Mouse (Mus musculus): ENCODE measurements at regions not wholly inside any gene's neighbourhood (a gene's known extent, or its start where the extent isn't known, plus 50 kb on each side); places are given as distances from the start of the nearest gene placed in this dataset.
A peak's percentile ranks its signal among the peaks of the same experiment; 100 is the strongest.

DNA sequence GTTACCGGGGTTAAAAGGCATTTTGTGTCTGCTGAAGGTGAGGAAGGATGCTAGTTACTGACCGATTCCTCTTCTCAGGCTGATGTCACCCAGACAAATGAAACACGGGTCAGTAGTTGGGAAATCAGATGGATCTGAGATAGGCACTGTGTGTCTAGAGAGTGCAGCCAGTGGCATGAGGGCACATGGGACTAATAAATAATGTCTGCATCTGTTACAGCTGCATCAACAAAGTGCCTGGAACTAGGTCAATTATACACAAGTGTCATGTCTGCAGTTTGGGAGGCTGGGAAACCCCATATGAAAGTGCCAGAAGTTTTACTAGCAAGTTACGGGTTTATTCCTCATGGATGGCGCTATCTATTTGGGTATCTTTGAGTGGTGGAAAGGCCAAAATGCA, 68.8 kb downstream of the Cxcl12 start:
- DNase-seq (ENCODE audit: low spot score in 2 of 2) = no peak

DNA sequence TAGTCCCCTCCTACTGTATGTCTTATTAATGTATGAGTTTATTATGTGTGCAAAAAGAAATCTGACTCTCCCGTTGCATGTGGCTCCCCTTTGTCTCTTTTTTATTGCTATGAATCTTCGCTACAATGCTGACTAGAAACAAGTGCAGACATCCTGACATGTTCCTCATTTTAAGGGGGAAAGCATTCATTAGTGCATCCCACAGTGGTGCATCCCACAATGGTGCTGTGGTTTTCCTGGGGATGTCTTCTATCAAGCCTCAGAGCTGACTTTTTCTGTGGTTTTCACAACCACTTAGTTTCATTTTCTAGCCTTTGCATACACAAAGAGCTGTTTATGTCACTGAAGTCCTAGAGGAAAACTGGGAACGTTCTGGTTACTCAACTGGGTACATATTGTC, 72.9 kb downstream of the Cxcl12 start:
- DNase-seq (ENCODE audit: low spot score in 2 of 2) = no peak

DNA sequence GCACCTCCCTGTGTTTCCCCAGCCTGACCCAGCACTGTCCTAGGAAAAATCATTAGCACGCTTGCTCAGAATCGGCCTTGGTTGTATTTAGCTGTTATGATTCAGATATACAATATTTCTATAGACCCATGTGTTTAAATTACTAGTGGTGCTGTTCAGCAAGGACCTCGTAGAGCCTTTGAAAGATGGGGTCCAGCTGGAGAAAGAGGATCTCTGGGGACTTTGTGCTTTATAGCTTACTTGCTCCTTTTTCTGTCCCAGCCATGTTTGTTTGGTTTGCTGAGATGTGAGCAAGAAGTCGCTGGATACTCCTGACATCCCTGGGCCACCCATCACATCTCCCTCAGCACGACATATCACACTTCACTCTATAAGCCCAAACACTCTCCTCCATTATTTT, 77.1 kb downstream of the Cxcl12 start:
- DNase-seq (ENCODE audit: low spot score in 2 of 2) = no peak

DNA sequence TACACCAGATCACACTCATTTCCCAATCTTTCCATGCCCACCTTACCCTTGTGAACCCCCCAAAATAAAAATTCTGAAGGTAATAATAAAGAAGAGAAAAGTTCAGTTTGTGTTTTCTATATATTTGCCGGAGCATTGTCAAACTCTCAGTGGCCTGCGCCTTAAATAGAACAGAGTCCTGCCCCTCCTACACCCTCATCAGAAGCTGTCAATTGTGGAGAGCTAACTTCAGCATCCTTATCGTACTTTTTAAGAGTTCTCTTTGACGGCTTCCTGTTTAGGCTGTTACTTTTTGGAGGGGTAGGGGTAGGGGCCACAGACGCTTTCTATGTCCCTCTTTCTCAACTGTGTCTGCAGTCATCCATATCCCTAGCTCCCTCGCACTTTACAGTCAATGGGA, 77.5 kb downstream of the Cxcl12 start:
- no peak for DNase-seq (ENCODE audit: low spot score in 2 of 2)

DNA sequence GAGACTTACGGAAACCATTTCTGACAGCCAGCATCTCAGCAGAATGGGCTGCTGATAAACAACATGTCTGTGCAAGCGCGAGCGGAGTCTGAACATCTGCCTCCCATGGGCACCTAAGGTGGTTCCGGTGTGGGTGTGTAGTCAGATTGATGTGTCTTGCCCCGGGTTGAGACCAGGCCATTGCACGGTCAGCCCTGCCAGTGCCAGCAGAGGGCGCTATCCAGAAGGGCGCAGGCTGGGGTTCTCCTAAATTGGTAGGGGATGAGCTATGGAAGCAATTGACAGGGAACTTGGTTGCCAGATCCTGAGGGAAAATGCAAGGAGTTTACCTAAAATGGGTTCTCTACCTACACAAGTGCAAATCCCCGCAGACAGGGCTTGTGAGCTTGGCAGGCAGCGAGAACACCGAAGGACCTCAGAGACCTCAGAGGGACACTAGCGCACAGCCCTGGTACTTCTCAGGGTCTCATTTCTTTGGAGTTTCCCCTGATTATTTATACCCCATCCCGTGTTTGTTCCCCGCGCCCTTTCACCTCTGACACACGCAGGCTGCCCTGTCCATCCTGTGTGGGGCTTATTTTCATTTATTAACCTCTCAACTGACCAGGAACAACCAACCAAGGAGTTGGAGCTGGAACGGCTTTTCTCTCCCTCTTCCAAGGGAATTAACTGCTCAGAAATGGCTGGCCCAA, 81.0 kb downstream of the Cxcl12 start:
- DNase-seq (ENCODE audit: low spot score in 2 of 2) = peak in 1 of 2 experiments; percentile 73

DNA sequence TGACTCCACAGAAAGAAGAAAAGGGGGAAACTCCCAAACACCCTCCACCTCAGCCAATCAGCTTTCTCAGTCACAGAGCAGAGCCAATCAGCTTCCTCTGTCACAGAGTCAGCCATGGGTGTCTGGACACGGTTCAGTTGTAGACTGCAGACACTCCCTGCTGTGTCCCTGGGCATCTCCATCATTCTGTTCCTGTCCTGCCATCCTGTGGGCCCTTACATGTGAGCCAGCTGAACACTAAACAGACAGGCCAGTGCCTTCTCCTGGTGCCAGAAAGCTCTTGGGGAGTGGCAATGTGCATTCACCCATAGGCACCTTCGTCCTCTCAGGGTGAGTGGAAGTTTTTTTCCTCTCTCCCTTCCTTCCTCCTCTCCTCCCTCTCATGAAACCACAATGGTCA, 81.7 kb downstream of the Cxcl12 start:
- DNase-seq (ENCODE audit: low spot score in 2 of 2) = no peak

DNA sequence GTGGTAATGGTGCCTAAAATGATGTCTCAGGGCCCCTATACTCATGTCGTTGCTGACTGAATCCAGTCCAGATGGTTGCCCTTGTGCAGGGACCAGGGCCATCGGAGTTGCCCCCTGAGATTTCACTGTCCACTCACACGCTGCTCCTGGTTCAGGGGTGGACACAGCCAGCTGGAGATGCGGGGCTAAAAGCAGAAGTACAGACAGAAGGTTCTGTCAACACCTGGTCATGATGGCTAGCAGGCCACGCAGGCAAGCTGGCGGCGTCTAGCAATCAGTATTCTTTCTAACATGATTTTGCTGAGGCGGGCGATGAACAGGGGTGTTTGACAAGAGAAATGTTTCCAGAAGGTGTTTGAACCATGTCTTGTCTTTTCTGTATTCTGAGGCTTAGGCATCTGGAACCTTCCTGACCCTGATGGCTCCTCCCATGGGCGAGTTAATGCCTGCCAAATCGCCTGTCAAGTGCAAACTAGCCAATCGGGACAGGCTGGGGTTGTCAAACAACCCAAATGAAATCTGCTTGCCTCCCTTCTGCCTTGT, 83.1 kb downstream of the Cxcl12 start:
- no peak for DNase-seq (ENCODE audit: low spot score in 2 of 2)

DNA sequence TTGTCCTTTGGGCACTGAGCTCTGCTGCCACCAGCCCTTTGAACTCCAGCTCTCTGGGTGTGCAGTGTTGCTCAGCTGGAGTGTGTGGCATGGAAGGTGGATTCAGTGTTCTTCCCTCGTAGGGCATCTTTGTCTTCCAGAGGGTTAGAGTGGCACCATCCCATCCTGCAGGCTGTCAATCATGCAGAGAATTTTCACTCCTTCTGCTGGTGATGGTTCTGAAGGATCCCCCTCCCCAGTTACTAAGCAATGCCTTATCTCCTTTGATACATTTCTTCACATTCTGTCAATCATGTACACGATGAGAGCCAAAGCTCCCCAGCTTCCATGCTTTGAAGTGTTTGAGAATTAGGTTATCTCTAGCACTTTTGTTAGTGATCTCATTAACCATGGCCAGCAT, 84.0 kb downstream of the Cxcl12 start:
- no peak for DNase-seq (ENCODE audit: low spot score in 2 of 2)

DNA sequence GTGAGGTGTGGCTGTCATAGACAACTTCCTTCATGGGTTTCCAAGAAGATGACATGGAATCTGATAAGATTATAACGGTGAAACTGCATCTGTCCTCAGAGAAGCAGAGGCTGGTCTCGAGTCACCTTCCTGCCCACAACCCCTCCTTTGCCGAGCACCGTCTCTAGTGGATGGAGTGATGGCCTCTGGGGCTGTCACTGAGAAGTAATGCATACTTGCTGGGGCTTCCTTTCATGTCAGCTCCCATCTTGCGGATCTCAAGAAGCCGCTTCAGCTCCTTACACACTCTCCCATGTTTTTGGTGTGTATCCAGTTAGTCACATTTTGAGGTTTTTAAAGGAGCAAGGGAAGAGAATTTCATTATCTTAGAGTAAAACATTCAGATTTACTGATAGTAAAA, 84.7 kb downstream of the Cxcl12 start:
- DNase-seq (ENCODE audit: low spot score in 2 of 2) = no peak

DNA sequence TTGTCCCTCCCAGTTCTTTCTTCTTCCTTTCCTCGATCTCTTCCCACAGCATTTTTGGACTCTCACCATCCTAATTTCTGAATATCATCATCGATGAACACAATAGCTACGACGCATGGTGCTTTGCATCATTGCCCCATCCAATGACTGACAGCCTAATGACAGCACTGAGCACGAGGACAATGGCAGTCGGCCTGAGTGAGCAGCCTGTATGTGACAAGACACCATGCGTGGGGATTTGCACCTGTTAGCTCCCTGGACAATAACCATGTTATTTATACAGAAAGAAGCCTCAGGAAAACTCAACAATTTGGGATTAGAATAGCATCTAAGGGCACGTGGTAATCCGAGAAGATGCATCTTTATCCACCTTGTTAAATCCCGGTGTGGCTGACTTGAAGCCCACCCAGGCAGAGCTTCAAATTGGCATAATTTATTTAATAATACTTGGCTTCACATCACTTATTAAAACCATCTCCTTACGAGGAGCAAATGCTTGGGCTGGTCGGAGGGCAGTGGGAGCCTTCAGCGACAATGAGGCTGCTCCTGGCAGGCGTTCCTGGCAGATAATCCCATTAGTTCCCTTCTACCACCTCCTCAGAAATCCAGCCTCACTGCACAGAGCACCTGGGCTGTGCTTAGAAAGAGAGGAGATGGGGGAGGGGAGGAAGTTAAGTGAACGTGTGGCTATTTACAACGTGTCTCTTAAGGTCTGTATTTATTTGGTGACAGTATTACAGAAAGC, 85.4 kb downstream of the Cxcl12 start:
- DNase-seq (ENCODE audit: low spot score in 2 of 2) = no peak

DNA sequence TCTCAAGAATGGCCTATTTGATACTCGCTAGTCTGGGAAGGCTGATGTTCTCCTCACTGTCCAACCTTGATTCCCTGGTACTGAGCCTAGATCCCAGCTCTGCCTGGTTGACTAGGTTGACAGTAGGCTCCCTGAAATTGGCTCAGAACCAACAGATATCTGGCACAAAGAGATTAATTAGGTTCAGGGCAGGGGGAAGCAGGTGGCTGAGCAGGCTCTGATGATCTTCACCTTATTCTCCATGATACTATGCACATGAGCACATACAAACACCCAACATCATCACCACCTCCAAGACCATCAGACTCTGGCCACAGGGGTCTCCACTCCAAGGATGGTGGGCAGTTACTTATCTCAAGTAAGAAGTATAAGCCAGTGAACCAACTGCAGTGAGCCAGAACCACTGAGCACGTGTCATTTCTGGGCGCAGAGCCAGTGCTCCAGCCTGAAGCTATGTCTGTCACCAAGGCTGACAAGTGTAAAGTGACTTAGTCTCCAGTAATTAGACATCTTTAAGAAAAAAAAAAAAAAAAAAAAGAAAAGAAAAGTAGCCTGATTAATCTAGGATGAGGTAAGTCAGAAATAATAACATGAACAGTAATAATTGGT, 86.4 kb downstream of the Cxcl12 start:
- DNase-seq (ENCODE audit: low spot score in 2 of 2) = no peak

DNA sequence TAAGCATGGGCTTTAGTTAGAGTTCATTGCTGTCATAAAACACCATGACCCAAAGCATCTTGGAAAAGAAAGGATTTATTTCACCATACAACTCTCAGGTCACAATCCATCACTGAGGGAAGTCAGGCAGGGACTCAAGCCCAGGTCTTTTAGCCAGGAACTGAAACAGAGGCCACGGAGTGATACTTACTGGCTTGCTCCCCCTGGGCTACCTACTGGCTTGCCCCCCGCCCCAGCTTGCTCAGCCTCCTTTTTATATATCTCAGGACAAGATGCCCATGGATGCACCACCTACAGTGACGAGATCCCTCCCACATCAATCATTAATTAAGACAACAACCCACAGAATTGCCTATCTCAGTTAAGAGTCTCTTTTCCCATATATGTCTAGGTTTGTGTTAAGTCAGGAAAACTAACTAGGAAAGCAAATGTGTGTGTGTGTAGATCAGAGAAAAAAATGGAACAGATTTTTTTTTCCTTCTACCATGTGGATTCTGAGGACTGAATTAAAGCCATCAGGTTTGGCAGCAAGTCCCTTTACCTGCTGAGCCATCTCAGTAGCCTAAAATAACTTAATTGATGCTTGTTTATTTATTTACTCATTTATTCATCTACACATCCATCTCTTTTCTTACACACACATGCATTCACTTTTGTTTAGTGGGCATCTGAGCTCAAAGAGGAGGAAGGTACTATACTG, 87.2 kb downstream of the Cxcl12 start:
- DNase-seq (ENCODE audit: low spot score in 2 of 2) = no peak

DNA sequence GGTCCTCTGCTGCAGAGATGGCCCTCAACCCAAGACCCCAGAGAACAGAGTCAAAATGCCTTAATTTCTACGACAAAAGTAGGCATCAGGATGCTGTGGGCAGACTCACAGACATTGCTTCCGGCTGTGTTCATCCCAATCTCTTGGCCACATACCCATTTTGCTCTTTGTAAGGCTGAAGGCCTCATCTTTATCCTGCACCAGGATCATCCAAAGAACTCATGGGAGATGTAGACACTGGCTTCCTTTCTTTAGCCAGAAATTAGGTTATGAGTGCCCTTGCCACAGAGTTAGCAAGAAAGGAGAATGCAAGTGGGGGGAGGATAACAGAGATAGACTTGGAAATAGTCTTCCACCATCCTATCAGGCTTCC, 87.8 kb downstream of the Cxcl12 start:
- DNase-seq (ENCODE audit: low spot score in 2 of 2) = no peak

DNA sequence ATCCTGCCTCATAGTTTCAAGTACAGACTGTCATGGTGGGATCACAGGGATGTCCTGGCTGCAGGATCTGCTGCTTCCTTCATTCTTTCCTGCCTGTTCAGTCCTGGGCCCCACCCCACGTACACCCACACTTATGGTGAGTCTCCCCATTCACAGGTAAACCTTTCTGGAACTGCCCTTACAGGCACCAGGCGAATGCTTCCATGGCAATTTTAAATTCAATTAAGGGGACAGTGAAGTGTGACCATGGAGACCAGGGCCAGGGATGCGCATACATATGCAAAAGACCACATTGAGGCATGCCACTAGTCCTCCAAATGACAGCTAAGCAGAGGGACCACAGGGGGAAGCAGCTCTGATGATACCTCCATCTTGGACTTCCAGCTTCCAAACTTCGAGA, 89.3 kb downstream of the Cxcl12 start:
- no peak for DNase-seq (ENCODE audit: low spot score in 2 of 2)

DNA sequence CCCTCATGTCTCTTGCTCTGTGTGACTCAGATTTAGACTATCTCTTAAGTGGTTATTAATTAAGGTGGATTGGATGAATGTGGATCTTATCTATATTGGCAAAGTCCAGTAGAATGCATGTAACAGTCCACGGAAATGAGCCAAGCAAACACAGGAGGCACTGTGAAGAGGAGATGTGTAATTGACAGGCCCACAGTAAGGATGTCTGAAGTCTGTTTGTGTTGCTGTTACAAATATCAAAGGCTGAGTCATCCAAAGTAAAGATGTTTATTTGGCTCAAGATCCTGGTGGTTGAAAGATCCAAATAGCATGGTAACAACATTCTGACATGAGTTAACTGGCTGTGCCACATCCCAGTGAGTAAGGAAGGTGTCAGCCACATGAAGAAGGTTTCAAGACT, 99.6 kb downstream of the Cxcl12 start:
- peak in 1 of 2 experiments; percentile 13 for DNase-seq (ENCODE audit: low spot score in 2 of 2)

DNA sequence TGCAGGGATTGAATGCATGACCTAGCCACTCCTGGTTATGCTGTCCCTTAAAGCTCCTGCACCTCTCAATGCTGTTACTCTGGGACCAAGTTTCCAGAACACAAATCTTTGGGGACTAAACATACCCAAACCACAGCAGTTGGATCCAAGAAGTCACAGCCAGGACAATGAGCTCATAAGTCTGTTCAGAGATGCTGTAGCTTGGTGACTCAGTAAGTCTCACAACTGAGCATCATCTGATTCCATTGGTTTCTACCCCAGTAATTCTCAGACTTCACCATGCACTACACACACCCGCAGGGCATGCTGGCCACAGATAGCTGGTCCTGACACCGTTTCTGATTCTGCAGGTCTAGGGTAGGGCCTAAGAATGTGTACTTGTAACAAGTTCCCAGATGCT, 100.0 kb downstream of the Cxcl12 start:
- peak in 1 of 2 experiments; percentile 48 for DNase-seq (ENCODE audit: low spot score in 2 of 2)

DNA sequence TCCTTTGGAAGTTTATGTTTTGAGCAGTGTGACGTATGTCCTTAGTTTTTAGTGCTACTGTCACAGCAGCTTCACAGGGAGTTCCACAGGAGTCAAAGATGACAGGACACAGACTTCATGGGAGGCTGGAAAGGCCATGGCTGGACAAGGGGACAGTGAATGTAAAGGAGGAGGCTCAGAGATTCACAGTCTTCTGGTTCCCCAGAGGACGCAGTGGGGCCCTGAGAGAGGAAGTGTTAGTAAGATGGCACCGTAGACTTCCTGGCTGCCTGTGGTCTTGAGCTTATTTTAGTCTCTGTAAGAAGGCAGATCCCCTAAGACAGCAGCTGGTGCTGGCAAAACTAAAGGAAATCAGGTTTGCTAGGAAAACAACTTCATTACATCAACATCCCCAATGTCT, 101.9 kb downstream of the Cxcl12 start:
- DNase-seq (ENCODE audit: low spot score in 2 of 2) = peak in 1 of 2 experiments; percentile 60

DNA sequence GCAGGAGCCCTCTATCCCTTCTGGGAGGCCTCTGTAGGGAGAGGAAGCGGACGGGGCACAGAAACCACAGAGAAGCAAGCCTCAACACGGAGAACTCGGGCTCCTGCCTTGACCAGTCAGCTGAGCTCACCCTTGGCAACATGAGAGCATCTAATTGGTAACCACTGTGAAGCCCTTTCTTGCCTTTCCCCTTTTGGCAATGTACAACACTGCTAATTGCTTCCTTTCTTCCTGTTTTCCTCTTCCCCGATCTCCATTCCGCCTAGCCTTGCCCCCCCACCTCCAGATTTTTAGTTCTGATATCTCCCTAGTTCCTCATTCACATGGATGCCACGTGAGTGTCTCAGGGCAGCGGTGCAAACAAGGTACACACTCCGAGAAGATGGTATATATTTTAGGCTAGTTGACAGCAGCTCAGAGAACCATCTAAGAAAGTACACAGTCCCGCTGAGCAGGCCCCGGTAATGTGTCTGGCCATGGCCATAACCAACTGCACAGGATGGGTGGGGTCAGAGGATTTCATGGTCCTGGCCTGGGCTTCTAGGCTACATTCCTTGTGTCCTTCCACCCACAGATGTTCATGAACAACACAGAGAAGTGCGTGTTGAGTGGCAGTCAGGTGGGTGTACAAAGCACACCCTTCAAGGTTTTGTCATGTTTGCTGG, 103.4 kb downstream of the Cxcl12 start:
- no peak for DNase-seq (ENCODE audit: low spot score in 2 of 2)

DNA sequence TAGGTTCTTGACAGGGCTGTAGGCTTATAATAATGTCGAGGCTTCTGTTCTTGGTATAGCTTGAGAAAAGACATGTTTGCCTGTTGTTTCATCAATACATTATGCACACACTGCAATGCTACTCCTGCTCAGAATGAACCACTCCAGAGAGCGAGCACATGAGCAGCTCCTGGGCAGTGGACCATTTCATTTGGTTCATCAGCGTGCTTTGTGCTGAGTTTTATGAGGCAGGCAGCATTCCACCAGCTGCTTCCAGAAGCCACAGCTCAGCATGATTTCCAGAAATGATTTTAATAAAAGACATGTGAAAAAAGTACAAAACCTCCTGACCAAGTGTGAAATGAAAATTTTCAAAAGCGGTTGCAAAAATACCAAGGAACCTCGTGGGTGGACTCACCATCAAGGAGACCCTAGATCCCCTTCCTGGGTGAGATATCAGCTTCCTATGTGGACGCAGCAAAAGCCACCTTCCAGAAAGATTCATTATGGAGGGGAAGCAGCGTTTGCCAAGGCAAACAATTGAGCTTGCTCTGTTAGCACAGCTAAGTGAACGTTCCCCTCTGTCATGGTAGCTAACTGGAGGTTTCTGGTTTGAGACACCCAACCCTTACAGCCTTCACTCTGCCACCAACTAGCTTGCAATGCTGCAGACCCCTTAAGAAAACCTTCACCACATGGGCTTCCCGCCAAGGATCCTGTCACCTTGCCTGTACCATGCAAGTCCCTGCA, 104.1 kb downstream of the Cxcl12 start:
- peak in 1 of 2 experiments; percentile 4 for DNase-seq (ENCODE audit: low spot score in 2 of 2)

DNA sequence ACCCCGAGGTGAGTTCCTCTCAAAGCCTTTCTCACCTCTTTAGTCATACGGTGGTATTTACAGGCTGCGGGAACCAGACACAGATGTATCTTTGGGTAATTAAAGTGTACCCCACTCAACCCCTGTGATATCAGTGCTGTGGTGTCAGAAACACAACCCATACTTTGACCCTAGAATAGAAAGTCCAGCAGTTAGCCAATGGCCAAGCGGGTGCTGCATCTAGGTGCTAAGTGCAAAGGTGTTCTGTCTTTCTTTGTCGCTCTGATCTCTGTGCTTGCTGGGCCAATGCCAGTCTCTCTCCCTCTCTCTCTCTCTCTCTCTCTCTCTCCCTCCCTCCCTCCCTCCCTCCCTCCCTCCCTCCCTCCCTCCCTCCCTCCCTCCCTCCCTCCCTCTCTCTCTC, 107.6 kb downstream of the Cxcl12 start:
- DNase-seq (ENCODE audit: low spot score in 2 of 2) = no peak

DNA sequence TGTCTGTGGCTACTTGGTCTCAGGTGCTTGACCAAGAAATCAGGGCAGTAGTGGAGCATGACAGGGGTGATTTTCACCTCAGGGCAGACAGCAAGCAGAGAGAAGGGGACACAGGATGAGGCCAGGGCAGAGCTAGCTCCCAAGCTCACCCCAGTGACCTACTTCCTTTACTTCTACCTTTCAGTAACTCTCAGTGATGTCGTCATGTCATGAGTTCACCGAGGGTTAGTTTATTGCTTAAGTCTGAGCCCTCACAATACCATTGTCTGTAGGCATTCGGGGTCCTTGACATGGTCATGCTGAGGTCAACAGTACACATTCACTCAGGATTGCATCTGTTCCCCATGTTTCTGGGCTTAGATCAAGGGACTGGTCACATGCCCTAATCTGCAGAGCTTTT, 108.5 kb downstream of the Cxcl12 start:
- no peak for DNase-seq (ENCODE audit: low spot score in 2 of 2)
